In genomic region chr9:96800131-96800825, GRCm38 (mm10) we compare ENCODE assay signal across 12 mouse cellular contexts. TPM values are rescaled to one million over a fixed set of nuclear protein-coding genes. Genes with fewer than 3 reads are reported as not detected.
A peak's percentile ranks its signal among the peaks of the same experiment; 100 is the strongest.
DNase-seq lines count a peak whose midpoint lies in the region; ATAC-seq and TF ChIP-seq lines count a peak whose summit lies in the region.
"Had no signal": no experiment of that assay in that cellular context is flagged by ENCODE, and none has a peak within 500 bp of the region (broad histone marks: within the 10 kb centered on the region; RNA-seq: fewer than 3 reads in every experiment).

No protein-coding gene starts in this region.

- H3K9ac ChIP-seq in kidney, postnatal 0 days (ENCODE audit: low read depth, low read length) = no peak overlapping the region
- H3K9ac ChIP-seq: embryonic facial prominence, embryonic 15.5 days; midbrain, embryonic 12.5 days had no signal

- ATAC-seq in kidney, postnatal 0 days (replicated peaks; ENCODE audit: low FRiP score, low read depth) = no peak
- ATAC-seq in inflammation-experienced regulatory T-cells, adult 6 months = peak; percentile 76
- no peak for ATAC-seq in megakaryocyte, adult 5-6 weeks (ENCODE audit: poor library complexity, severe bottlenecking)

- 16% methylated on average over 5 of the region's 5 CpGs for WGBS in kidney, postnatal 0 days

- H3K4me2 ChIP-seq in kidney, postnatal 0 days (ENCODE audit: low read length) = no peak overlapping the region
- H3K4me2 ChIP-seq: embryonic facial prominence, embryonic 15.5 days; midbrain, embryonic 12.5 days had no signal

- H3K9me3 ChIP-seq in kidney, postnatal 0 days (replicated peaks; ENCODE audit: low read length) = no peaks in the 10 kb centered on the region
- H3K9me3 ChIP-seq: embryonic facial prominence, embryonic 15.5 days; midbrain, embryonic 12.5 days had no signal

- peak; percentile 73 for TF ChIP-seq CTCF in kidney, postnatal 0 days (IDR thresholded peaks at IDR 0.05; ENCODE audit: low read depth)

- no peak overlapping the region for H3K27ac ChIP-seq in kidney, postnatal 0 days
- H3K27ac ChIP-seq: embryonic facial prominence, embryonic 15.5 days; midbrain, embryonic 12.5 days had no signal

- H3K4me1 ChIP-seq in kidney, postnatal 0 days (replicated peaks; ENCODE audit: insufficient read depth, low read length) = no peaks in the 10 kb centered on the region

- peak; percentile 53 for DNase-seq in kidney, postnatal 0 days (ENCODE audit: low spot score)
- DNase-seq in kidney, postnatal 4 days = no peak
- peak; percentile 51 for DNase-seq in CD4-positive helper T cell, adult 2 months (ENCODE audit: low read depth, low spot score)
- DNase-seq in R1 (ENCODE audit: low read depth, low spot score) = peak; percentile 86
- DNase-seq in thymus, postnatal 4 days = no peak
- no peak for DNase-seq in left cerebral cortex, adult 9 months (ENCODE audit: low spot score in 2 of 2)
- DNase-seq: left cerebral cortex, postnatal 4 days; spleen, adult 18-20 months had no signal

- H3K27me3 ChIP-seq in kidney, postnatal 0 days (ENCODE audit: insufficient read depth, low read length) = no peaks in the 10 kb centered on the region
- H3K27me3 ChIP-seq: embryonic facial prominence, embryonic 15.5 days; midbrain, embryonic 12.5 days had no signal

- no peaks in the 10 kb centered on the region for H3K36me3 ChIP-seq in kidney, postnatal 0 days (ENCODE audit: insufficient read depth, low read length)
- H3K36me3 ChIP-seq: embryonic facial prominence, embryonic 15.5 days; midbrain, embryonic 12.5 days had no signal

- H3K4me3 ChIP-seq in kidney, postnatal 0 days (replicated peaks; ENCODE audit: low read depth, low read length) = no peak overlapping the region
- H3K4me3 ChIP-seq: embryonic facial prominence, embryonic 15.5 days; midbrain, embryonic 12.5 days had no signal

RNA-seq across cellular contexts. Expression of gene Zbtb38, which starts 47.6 kb away (rescaled TPM):
- polyA plus RNA-seq in kidney, postnatal 0 days (2015; fragmentation: Nextera tagmentation; extraction: Ambion mirVana) = 28.3 and 28.5 TPM in 2 replicates
- 10 to 100 TPM; 53.9 to 73.9 (median 69.4) TPM for polyA plus RNA-seq in inflammation-experienced regulatory T-cells, adult 6 months (2017; shearing (Covaris generic))
- 13.6 and 18.9 TPM in 2 replicates for total RNA-seq in megakaryocyte, adult 5-6 weeks (2015)
- total RNA-seq in megakaryocyte, adult 5-6 weeks (2017) = 18.7 and 19.8 TPM in 2 replicates

Comparison
In these comparisons a context has a peak if more than half of its experiments do, and no peak if none do; other contexts are left out.
1. DNase-seq: peak in kidney, postnatal 0 days (single experiment), CD4-positive helper T cell, adult 2 months (single experiment) and R1 (single experiment); none in kidney, postnatal 4 days (0 of 2), thymus, postnatal 4 days (single experiment) and left cerebral cortex, adult 9 months (0 of 2).